Mouse (Mus musculus) thymus, postnatal 14 days (tissue): Measurements from ENCODE around the gene Cldn14.

ENCODE experiments used
- DNase-seq: peaks from one replicate; pipeline ENCODE4 v3.0.0; 2021

Cldn14 gene

GRCm38 (mm10) chr16:93942796-93943502 lies 65.7 kb downstream of the Cldn14 start:
- no peak for DNase-seq

DNA sequence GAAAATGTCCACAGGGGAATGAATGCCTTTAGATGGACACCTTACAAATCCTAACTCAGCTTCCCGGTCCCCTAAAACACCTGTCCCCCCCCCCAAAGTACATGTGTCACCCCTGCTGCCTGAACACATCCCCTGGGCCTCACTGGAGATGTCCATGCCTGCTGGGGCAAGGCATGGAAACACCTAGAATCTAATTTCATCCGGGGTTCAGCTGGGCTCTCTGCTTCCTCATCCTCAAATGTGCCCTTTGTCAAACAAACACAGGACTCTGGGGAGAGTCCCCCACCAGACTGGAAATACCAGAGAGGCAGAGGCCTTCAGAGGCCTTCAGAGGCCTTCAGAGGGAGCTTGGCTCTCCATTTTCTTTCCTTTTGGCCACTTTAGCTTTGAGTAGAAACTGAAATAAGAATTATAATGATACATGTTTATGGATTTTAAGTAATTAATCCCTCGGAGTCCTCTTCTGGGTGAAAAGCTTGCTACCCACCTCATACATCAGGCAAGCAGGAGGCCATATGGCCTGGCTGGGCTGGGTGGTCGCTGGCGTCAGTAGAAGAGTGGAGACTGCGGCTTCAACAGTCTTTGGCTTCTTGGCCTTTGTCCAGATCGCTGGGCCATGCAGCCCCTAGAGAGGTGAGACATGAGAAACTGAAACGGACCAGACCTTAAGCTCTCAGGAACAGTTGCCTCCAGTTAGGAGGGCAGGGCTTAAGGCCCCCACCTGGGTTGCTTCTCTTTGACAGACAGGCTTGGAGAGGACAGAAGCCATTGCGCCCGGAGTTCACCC lies 66.7 kb downstream of the Cldn14 start:
- no peak for DNase-seq

DNA sequence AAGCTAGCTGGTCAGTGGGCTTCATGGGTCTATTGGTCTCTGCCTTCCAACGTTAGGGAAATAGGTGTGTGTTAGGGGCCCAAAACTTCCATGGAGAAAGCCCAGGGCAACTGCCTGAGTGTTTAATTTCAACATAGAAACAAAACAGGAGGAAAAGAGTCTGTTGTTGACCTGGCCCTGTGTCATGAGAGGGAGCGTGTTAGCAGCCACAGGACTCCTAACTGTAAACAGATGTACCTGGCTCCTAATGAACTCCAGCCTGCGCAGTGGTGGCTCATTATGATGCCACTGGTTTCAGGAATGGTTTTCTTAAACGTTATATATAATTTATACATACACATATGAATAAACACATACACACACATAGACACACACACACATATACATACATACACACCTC lies 68.7 kb downstream of the Cldn14 start:
- DNase-seq, result no peak

DNA sequence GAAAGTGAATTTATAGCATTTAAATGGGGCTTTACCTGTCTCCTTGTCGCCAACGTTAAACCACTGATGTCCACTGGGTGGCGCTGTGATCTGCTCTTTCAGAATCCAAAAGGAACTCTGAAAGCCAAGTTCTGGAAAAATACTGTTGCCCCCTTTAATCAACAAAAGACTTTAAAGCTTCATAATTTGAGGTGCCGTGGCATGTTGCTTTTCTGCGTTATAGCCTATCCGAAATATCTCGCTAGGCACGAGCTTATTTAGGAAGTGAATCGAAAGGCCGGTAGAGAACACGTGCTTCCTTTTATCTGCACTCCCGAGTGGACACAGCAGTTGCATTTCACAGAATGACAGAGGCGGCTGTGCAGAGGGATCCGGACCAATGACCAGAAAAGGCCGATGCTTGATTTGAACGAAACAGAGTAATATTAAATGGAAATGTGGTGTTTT lies 70.2 kb downstream of the Cldn14 start:
- DNase-seq, result peak; percentile 65

- DNase-seq, result peak; percentile 58
Measured at GRCm38 (mm10) chr16:93935009-93935408, 73.6 kb downstream of the Cldn14 start.

DNA sequence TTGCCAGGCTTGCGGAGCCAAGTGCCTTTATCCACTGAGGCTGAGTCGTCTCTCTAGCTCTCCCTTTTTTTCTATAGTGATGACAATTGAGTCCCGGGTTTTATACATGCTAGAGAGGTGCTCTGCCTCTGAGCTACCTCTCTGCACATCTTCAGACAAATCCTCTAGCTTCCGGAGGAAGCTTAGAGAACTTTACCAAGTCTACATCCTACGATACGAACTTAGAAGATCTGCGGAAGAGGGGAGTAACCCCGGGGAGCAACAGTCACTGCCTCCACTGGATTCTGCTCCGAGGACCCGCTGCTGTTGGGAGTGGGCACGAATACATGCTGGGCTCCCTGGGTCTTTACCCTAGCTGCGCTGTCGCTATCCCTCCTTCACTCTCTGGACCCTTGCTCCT lies 74.0 kb downstream of the Cldn14 start:
- DNase-seq, result no peak

DNA sequence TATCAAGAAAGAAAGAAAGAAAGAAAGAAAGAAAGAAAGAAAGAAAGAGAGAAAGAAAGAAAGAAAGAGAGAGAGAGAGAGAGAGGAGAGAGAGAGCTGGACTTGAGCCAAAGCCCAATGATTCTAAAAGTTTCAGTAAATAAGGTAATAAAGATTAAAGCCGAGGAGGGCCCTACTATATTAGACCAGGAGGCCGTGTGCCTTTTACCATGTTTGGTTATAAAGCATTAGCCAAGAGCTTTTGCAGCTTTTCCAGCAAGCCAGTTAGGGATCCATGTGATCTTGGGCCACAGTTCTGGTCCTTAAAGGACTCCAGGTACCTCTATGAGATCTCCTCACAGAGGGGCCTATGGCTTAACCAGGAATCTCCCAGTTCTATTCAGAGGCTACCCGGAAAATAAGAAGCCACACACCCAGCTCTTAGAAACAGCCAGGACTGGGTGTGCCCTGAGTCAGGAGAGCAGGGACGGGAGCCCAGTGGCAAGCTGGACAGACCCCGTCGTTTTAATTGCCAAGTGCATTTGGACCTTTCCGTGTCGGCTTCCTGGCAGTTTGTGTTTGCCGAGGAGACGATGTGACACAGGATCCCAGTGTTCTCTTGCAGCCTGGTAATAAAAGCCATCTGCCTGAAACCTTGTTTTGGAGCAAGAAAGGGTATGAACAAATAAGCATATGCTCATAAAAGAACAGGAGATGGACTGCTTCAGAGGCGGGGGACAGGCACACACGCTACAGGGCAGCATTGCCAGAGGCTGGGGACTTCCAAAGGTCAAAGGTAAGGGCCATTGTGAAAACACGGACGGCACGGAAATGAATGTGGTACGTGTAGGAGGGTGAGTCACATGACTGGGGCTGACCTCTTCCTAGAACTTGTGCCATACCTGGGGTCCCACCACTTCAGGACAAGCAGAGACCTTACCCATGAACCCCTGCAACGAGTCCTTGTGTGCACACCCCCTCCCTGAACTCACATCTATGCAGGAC lies 76.2 kb downstream of the Cldn14 start:
- DNase-seq, result no peak

GRCm38 (mm10) chr16:93929370-93930032 lies 79.1 kb downstream of the Cldn14 start:
- no peak for DNase-seq

GRCm38 (mm10) chr16:93925684-93926247 lies 82.9 kb downstream of the Cldn14 start:
- DNase-seq, result no peak

DNA sequence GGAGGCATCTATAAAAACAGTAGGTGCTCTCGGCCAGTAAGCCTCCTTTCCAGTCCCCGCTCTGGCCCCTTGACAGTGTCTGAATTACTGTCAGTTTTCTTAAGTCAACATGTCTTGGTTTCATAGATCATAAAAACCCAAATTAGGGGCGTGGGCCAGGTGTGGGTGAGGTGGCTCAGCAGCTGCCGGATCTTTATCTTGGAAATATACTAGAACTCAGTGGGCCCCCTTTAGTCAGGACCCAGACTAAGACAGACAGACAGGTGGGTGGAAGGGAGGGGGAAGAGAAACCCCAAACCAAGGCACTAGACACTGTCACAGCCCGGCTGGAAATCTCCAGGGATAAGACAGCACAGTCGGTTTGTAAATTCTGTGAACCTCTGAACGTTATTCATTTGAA lies 84.8 kb downstream of the Cldn14 start:
- no peak for DNase-seq

GRCm38 (mm10) chr16:93922835-93923389 lies 85.7 kb downstream of the Cldn14 start:
- DNase-seq, result no peak

GRCm38 (mm10) chr16:93920673-93921072 lies 88.0 kb downstream of the Cldn14 start:
- no peak for DNase-seq

DNA sequence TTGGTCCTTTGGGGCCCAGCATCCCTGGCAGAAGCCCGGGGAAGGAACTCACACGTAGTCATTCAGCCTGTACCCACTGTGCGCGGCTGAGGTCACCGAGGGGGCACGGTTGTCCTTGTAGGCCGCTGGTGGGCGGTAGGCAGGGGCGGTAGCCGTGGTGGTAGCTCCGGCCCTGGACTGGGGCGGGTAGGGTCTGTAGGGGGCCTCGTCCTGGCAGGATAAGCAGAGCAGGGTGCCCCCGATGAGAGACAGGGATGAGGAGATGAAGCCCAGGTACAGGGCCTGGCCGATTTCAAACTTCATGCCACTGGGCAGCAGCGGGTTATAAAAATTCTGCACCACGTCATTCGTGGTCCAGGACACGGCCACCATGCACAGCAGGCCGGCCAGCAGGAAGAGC lies 89.4 kb downstream of the Cldn14 start:
- no peak for DNase-seq

GRCm38 (mm10) chr16:93918679-93919060 lies 90.0 kb downstream of the Cldn14 start:
- DNase-seq, result no peak

DNA sequence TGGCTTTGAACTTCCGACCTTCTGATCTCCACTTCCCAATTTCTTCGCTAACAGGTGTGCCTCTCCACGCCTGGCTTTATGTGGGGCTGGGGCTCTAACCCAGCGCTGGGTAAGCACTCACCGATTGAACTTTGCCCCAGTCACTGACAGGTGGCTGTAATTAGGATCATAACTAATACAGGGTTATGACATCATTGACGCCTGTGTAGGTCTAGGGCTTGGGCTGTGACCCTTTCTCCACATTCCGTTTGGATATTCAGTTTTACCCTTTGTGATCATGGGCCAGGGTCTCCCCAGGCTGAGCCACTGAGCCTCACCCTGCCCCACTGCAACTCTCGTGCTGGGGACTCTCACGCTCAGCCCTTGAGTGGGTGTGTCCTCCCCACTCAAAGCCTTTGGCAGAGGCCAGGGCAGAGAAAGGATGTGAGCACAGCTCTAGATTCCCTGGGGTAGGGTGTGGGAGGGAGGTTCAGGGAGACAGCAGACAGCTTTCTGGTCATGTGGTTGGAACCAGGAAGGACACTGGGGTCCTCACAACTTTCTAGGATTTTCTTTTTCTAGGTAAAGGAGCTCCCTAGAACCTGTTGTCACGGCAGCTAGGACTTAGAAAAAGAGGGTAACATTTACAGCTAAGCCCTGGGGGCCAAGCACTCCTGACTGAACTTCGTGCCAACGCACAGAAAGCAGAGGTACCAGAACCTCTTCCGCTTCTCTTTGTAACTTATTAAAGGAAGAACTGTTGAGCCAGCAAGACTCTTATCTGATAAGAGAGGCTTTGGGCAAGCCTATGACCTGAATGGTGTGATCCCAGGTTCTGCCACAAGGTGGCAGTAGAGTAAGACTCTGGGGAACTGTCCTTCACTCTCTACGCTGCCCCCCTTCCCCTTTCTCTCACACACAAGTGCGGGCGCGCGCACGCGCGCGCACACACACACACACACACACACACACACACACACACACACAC lies 90.6 kb downstream of the Cldn14 start:
- DNase-seq, result peak; percentile 89

- peak; percentile 78 for DNase-seq
Measured at GRCm38 (mm10) chr16:93915338-93915849, 93.2 kb downstream of the Cldn14 start.

- no peak for DNase-seq
Measured at GRCm38 (mm10) chr16:93913881-93914576, 94.6 kb downstream of the Cldn14 start.

DNA sequence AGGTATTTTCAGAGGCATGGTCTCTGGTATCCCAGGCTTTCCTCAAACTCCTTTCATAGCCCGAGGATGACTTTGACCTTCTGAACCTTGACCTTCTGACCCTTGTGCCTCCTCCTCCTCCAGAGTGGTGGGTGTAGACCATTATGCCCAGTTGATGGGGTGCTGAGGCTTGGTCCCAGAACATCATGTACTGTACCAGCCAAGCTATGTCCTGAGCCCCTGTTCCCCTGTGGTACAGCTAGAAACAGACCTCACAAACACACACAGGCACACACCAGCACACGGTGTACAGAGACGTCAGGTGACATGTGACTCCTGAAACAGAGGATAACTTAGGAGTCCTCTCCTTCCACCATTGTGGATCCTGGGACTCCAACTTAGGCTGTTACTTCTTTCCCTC lies 95.8 kb downstream of the Cldn14 start:
- DNase-seq, result no peak

- no peak for DNase-seq
Measured at GRCm38 (mm10) chr16:93912158-93912557, 96.5 kb downstream of the Cldn14 start.
